Comparison of ENCODE assay signal across 17 mouse cellular contexts in the genomic region with DNA sequence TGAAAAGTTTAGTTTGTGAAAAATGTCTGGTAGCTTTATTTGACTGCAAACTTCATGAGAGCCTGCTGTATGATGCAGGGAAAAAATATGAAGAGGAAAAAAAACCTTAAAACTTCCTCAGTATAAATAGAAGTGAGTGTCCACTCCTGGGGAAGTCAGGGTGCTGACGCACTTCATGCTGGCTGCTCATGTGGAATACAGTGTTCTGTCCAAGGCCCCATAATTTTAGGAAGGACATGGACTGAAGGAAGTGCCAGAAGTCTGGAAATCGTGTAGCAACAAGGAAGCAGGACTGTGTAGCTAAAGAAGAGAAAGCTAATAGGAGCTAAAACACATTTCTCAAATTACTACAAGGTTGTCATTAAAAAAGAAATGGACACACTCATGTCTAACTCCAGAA. TPM values are rescaled to one million over a fixed set of nuclear protein-coding genes. Genes with fewer than 3 reads are reported as not detected.
DNase-seq lines count a peak whose midpoint lies in the region; ATAC-seq and TF ChIP-seq lines count a peak whose summit lies in the region.
"Had no signal": no experiment of that assay in that cellular context is flagged by ENCODE, and none has a peak within 500 bp of the region (broad histone marks: within the 10 kb centered on the region; RNA-seq: fewer than 3 reads in every experiment).

No protein-coding gene starts in this region.

- TF ChIP-seq EP300 in lung, postnatal 0 days (IDR thresholded peaks at IDR 0.05), result peak; percentile 68
- TF ChIP-seq EP300 in heart, postnatal 0 days (IDR thresholded peaks at IDR 0.05; ENCODE audit: low read depth), result no peak

- 0 out of 2 replicates have a peak, but pooled peaks cover 3% of the 10 kb centered on the region for H3K4me1 ChIP-seq in lung, postnatal 0 days (ENCODE audit: insufficient read depth, low read depth, low read length)
- peaks cover 18% of the 10 kb centered on the region for H3K4me1 ChIP-seq in heart, postnatal 0 days (ENCODE audit: control insufficient read depth, insufficient read depth)
- peaks cover 4% of the 10 kb centered on the region for H3K4me1 ChIP-seq in embryonic facial prominence, embryonic 10.5 days
- H3K4me1 ChIP-seq: forebrain, embryonic 10.5 days; midbrain, embryonic 12.5 days had no signal

- no peak overlapping the region for H3K27ac ChIP-seq in lung, postnatal 0 days (ENCODE audit: low read length)
- H3K27ac ChIP-seq in heart, postnatal 0 days (ENCODE audit: low read depth), result peak overlapping the region; percentile 50
- H3K27ac ChIP-seq in embryonic facial prominence, embryonic 10.5 days (replicated peaks), result no peak overlapping the region
- H3K27ac ChIP-seq: embryonic facial prominence, embryonic 13.5 days; forebrain, embryonic 10.5 days; layer of hippocampus, adult 2 months; limb, embryonic 15.5 days; midbrain, embryonic 12.5 days had no signal

- no peak overlapping the region for H3K4me3 ChIP-seq in lung, postnatal 0 days (ENCODE audit: low read depth, low read length)
- H3K4me3 ChIP-seq in heart, postnatal 0 days (ENCODE audit: low read depth, low read length), result no peak overlapping the region
- no peak overlapping the region for H3K4me3 ChIP-seq in embryonic facial prominence, embryonic 10.5 days
- H3K4me3 ChIP-seq: embryonic facial prominence, embryonic 13.5 days; forebrain, embryonic 10.5 days; layer of hippocampus, adult 2 months; limb, embryonic 15.5 days; midbrain, embryonic 12.5 days had no signal

- H3K9me3 ChIP-seq in lung, postnatal 0 days (ENCODE audit: low read length), result no peaks in the 10 kb centered on the region
- no peaks in the 10 kb centered on the region for H3K9me3 ChIP-seq in heart, postnatal 0 days (replicated peaks; ENCODE audit: control insufficient read depth, low read length)
- H3K9me3 ChIP-seq in embryonic facial prominence, embryonic 10.5 days, result no peaks in the 10 kb centered on the region
- H3K9me3 ChIP-seq: embryonic facial prominence, embryonic 13.5 days; forebrain, embryonic 10.5 days; limb, embryonic 15.5 days; midbrain, embryonic 12.5 days had no signal

- no peak for TF ChIP-seq CTCF in lung, postnatal 0 days (IDR thresholded peaks at IDR 0.05)
- TF ChIP-seq CTCF in heart, postnatal 0 days (IDR thresholded peaks at IDR 0.05; ENCODE audit: low read depth), result no peak

- H3K4me2 ChIP-seq in lung, postnatal 0 days (replicated peaks; ENCODE audit: low read depth, low read length), result no peak overlapping the region
- no peak overlapping the region for H3K4me2 ChIP-seq in heart, postnatal 0 days (ENCODE audit: low read depth, low read length)
- H3K4me2 ChIP-seq: embryonic facial prominence, embryonic 13.5 days; limb, embryonic 15.5 days; midbrain, embryonic 12.5 days had no signal

- peak; percentile 5 to 32 for DNase-seq in adrenal gland, postnatal 36 days
- no peak for DNase-seq in adrenal gland, adult 18-20 months (ENCODE audit: low spot score in 2 of 2)
- peak; percentile 64 for DNase-seq in lung, postnatal 0 days (ENCODE audit: low spot score)
- no peak for DNase-seq in lung, postnatal 10 days
- no peak for DNase-seq in heart, postnatal 0 days (ENCODE audit: low spot score)
- DNase-seq in skeletal muscle tissue, adult 2 months (ENCODE audit: low read depth, low spot score), result peak; percentile 73
- DNase-seq in layer of hippocampus, postnatal 10 days (ENCODE audit: low spot score in 2 of 2), result no peak
- no peak for DNase-seq in embryonic facial prominence, embryonic 10.5 days (ENCODE audit: low spot score)
- DNase-seq: adrenal gland, postnatal 25 days; right cerebral cortex, postnatal 25 days; thymus, postnatal 36 days had no signal

- 32% methylated on average over 2 of the region's 2 CpGs for WGBS in lung, postnatal 0 days
- WGBS in heart, postnatal 0 days, result 40% methylated on average over 2 of the region's 2 CpGs
- WGBS in embryonic facial prominence, embryonic 10.5 days, result 76% methylated on average over 2 of the region's 2 CpGs

- H3K9ac ChIP-seq in lung, postnatal 0 days (replicated peaks; ENCODE audit: low read depth), result no peak overlapping the region
- no peak overlapping the region for H3K9ac ChIP-seq in heart, postnatal 0 days (replicated peaks; ENCODE audit: low read depth, low read length)
- H3K9ac ChIP-seq: embryonic facial prominence, embryonic 13.5 days; limb, embryonic 15.5 days; midbrain, embryonic 12.5 days had no signal

- H3K27me3 ChIP-seq in lung, postnatal 0 days (replicated peaks; ENCODE audit: insufficient read depth, low read length), result no peaks in the 10 kb centered on the region
- H3K27me3 ChIP-seq in heart, postnatal 0 days (ENCODE audit: control insufficient read depth, insufficient read depth, low read length), result no peaks in the 10 kb centered on the region
- no peaks in the 10 kb centered on the region for H3K27me3 ChIP-seq in embryonic facial prominence, embryonic 10.5 days (replicated peaks; ENCODE audit: low read depth, poor library complexity, severe bottlenecking)
- H3K27me3 ChIP-seq: embryonic facial prominence, embryonic 13.5 days; limb, embryonic 15.5 days; midbrain, embryonic 12.5 days had no signal

- peak; percentile 60; the same call in 1 of the 2 replicates for ATAC-seq in lung, postnatal 0 days
- ATAC-seq in heart, postnatal 0 days (ENCODE audit: insufficient read depth, low read depth), result no peak; the same call in 1 of the 2 replicates

- H3K36me3 ChIP-seq in lung, postnatal 0 days (ENCODE audit: insufficient read depth, low read length), result no peaks in the 10 kb centered on the region
- H3K36me3 ChIP-seq in heart, postnatal 0 days (replicated peaks; ENCODE audit: control insufficient read depth, insufficient read depth, low read length), result no peaks in the 10 kb centered on the region
- no peaks in the 10 kb centered on the region for H3K36me3 ChIP-seq in embryonic facial prominence, embryonic 10.5 days (replicated peaks)
- H3K36me3 ChIP-seq: forebrain, embryonic 10.5 days; limb, embryonic 15.5 days; midbrain, embryonic 12.5 days had no signal

RNA-seq across cellular contexts. Expression of a gene that starts 59.4 kb away (rescaled TPM):
- total RNA-seq in adrenal gland, postnatal 36 days (2021), result 10 to 100 TPM; 10.2 to 11.2 TPM
- 10 to 100 TPM in 1 of 2 experiments, 1 to 10 TPM in 1; 8.7 to 12.8 TPM for total RNA-seq in adrenal gland, adult 18-20 months (2021)
- 10.1 and 12.1 TPM in 2 replicates for polyA plus RNA-seq in lung, postnatal 0 days (2015; fragmentation: Nextera tagmentation; extraction: Ambion mirVana)
- total RNA-seq in heart, postnatal 0 days (2014; rRNA removed; ENCODE audit: low replicate concordance), result 33.4 and 42.0 TPM in 2 replicates
- polyA plus RNA-seq in heart, postnatal 0 days (2015; fragmentation: Nextera tagmentation; extraction: Ambion mirVana), result 8.2 and 8.3 TPM in 2 replicates
- 1 to 10 TPM; 3.7 to 4.2 TPM for total RNA-seq in layer of hippocampus, postnatal 10 days (2021)
- polyA plus RNA-seq in embryonic facial prominence, embryonic 10.5 days (2016; fragmentation: Nextera tagmentation; extraction: Ambion mirVana), result 1.3 and 2.0 TPM in 2 replicates
- total RNA-seq: hematopoietic stem cell, adult 5-6 weeks had no signal

Comparison
In these comparisons a context has a peak if more than half of its experiments do, and no peak if none do; other contexts are left out.
1. DNase-seq: peak in adrenal gland, postnatal 36 days (2 of 2), lung, postnatal 0 days (single experiment) and skeletal muscle tissue, adult 2 months (single experiment); none in adrenal gland, adult 18-20 months (0 of 2), lung, postnatal 10 days (single experiment), heart, postnatal 0 days (single experiment), layer of hippocampus, postnatal 10 days (0 of 2) and embryonic facial prominence, embryonic 10.5 days (single experiment).